Mouse (Mus musculus): Measurements from ENCODE around the gene Slc2a1. TPM values are rescaled to one million over a fixed set of nuclear protein-coding genes. Genes with fewer than 3 reads are reported as not detected.
A peak's percentile ranks its signal among the peaks of the same experiment; 100 is the strongest.

Gene Slc2a1
- polyA plus RNA-seq, 1 experiment from 2014 or later = 94.4 TPM

DNA sequence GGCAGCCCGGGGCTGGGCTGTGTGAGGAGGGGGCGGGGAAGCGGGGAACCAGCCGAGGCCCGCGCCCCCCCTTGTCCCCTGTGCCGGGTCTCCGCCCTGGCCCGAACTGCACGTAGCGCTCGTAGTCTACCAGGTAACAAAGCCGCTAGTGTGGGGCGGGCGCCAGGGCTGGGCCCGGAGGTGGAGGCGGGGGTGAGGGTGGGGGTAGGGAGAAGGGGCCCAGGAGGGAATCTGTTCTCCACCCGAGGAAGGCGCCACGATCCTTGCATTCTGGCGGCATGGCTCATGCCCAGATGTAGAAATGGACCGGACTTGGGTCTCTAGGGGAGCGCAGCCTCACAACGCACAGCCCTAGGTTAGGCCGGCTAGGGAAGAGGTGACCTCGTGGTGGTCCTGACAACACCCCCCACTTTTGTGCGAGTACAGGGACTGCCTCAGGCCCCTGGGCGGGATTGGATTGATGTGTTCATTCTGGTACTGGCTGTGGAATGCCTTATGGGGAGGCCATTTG is 35.5 kb upstream of the Slc2a1 start:
- Histone ChIP-seq H3K9ac (replicated peaks; ENCODE audit: low read length) (no peak overlapping the region; the same call in 1 of the 2 replicates), H3K27me3 (ENCODE audit: control insufficient read depth, insufficient read depth, low read length) (peaks cover 15% of the 10 kb centered on the region; the same call in 1 of the 2 replicates), H3K4me3 (replicated peaks; ENCODE audit: low read depth, low read length) (peak overlapping the region; percentile 19), H3K4me2 (ENCODE audit: low read length) (peak overlapping the region; percentile 48), H3K4me1 (ENCODE audit: control insufficient read depth, insufficient read depth, low read length) (peaks cover 15% of the 10 kb centered on the region), H3K9me3 (ENCODE audit: control insufficient read depth, low read length) (no peaks in the 10 kb centered on the region), H3K27ac (replicated peaks; ENCODE audit: low read depth, low read length) (no peak overlapping the region), H3K36me3 (ENCODE audit: control insufficient read depth, insufficient read depth, low read length) (no peaks in the 10 kb centered on the region)
- ATAC-seq (ENCODE audit: low FRiP score, low TSS enrichment) (peak; percentile 35; the same call in 1 of the 2 replicates), DNase-seq (peak; percentile 23)
- 5% methylated on average over 28 of the region's 28 CpGs for WGBS

DNA sequence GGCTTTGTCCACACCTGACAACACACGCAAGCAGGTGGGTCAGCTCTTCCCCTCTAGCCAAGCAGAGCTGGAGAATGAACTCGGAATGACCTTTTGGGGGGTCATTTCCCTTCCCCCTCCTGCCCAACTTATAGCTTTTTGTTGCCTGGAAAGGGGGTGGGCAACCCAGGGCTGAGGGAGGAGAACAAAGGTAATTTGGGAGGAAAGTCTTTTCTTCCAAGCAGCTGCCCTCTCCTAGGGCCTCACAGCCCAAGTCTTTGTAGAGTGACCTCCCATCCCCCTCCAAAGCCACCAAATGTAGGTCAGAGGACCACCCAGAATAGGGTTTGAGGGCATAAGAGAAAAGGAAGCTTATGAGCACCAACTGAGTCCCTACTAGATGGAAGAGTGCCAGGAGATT is 34.9 kb upstream of the Slc2a1 start:
- Histone ChIP-seq H3K27me3 (ENCODE audit: control insufficient read depth, insufficient read depth, low read length) (peaks cover 15% of the 10 kb centered on the region; the same call in 1 of the 2 replicates), H3K36me3 (ENCODE audit: control insufficient read depth, insufficient read depth, low read length) (no peaks in the 10 kb centered on the region), H3K9me3 (ENCODE audit: control insufficient read depth, low read length) (no peaks in the 10 kb centered on the region), H3K27ac (replicated peaks; ENCODE audit: low read depth, low read length) (no peak overlapping the region), H3K9ac (replicated peaks; ENCODE audit: low read length) (no peak overlapping the region), H3K4me1 (ENCODE audit: control insufficient read depth, insufficient read depth, low read length) (peaks cover 15% of the 10 kb centered on the region), H3K4me3 (replicated peaks; ENCODE audit: low read depth, low read length) (no peak overlapping the region), H3K4me2 (ENCODE audit: low read length) (no peak overlapping the region)
- 26% methylated on average over 2 of the region's 2 CpGs for WGBS
- DNase-seq (no peak), ATAC-seq (ENCODE audit: low FRiP score, low TSS enrichment) (no peak)

DNA sequence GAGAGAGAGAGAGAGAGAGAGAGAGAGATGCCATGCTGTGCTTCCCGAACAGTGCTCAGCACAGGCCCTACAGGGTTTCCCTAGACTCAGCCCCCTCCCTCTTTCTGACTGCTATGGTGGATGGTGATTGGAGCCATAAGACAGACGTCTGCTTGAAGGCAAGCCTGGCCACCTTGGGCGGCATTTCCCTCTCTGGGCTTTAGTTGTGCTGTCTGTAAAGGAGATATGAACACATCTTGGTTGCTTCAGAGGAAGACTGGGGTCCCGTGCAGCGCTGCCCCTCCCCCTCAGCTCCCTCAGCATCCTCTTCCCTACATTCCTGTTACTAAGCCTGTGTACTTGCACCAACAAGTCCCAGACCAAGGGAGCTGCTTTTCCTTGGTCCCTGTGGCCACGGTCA is 33.9 kb upstream of the Slc2a1 start:
- H3K9ac ChIP-seq (replicated peaks; ENCODE audit: low read length) = no peak overlapping the region
- ATAC-seq (ENCODE audit: low FRiP score, low TSS enrichment) = no peak
- no peak overlapping the region for H3K27ac ChIP-seq (replicated peaks; ENCODE audit: low read depth, low read length)
- H3K4me3 ChIP-seq (replicated peaks; ENCODE audit: low read depth, low read length) = no peak overlapping the region
- no peaks in the 10 kb centered on the region for H3K9me3 ChIP-seq (ENCODE audit: control insufficient read depth, low read length)
- no peaks in the 10 kb centered on the region for H3K36me3 ChIP-seq (ENCODE audit: control insufficient read depth, insufficient read depth, low read length)
- peaks cover 15% of the 10 kb centered on the region for H3K4me1 ChIP-seq (ENCODE audit: control insufficient read depth, insufficient read depth, low read length)
- DNase-seq = no peak
- H3K27me3 ChIP-seq (ENCODE audit: control insufficient read depth, insufficient read depth, low read length) = peaks cover 15% of the 10 kb centered on the region; the same call in 1 of the 2 replicates
- WGBS = 16% methylated on average over 6 of the region's 6 CpGs
- no peak overlapping the region for H3K4me2 ChIP-seq (ENCODE audit: low read length)

DNA sequence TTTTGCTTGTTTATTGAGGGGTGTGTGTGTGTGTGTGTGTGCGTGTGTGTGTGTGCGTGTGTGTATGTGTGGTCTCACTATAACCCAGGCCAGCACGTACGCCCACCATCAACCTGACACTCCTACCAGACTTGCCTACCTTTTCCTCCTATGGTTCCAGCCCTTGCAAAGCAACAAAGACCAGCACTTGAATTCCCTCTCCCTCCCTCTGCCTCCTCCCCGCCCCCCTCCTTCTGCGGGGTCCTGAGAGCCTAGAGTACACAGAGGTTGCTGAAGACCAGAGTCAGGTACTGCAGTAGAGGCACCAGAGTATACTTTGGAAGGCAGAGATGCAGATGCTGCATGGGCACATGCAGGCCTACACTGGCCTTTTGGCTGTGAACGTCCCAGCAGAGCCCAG is 33.2 kb upstream of the Slc2a1 start:
- no peak overlapping the region for H3K4me2 ChIP-seq (ENCODE audit: low read length)
- no peak overlapping the region for H3K4me3 ChIP-seq (replicated peaks; ENCODE audit: low read depth, low read length)
- H3K9me3 ChIP-seq (ENCODE audit: control insufficient read depth, low read length) = no peaks in the 10 kb centered on the region
- DNase-seq (no peak), ATAC-seq (ENCODE audit: low FRiP score, low TSS enrichment) (no peak)
- H3K9ac ChIP-seq (replicated peaks; ENCODE audit: low read length) = no peak overlapping the region
- H3K27me3 ChIP-seq (ENCODE audit: control insufficient read depth, insufficient read depth, low read length) = peaks cover 15% of the 10 kb centered on the region; the same call in 1 of the 2 replicates
- peaks cover 15% of the 10 kb centered on the region for H3K4me1 ChIP-seq (ENCODE audit: control insufficient read depth, insufficient read depth, low read length)
- no peaks in the 10 kb centered on the region for H3K36me3 ChIP-seq (ENCODE audit: control insufficient read depth, insufficient read depth, low read length)
- 38% methylated on average over 7 of the region's 7 CpGs for WGBS
- no peak overlapping the region for H3K27ac ChIP-seq (replicated peaks; ENCODE audit: low read depth, low read length)

DNA sequence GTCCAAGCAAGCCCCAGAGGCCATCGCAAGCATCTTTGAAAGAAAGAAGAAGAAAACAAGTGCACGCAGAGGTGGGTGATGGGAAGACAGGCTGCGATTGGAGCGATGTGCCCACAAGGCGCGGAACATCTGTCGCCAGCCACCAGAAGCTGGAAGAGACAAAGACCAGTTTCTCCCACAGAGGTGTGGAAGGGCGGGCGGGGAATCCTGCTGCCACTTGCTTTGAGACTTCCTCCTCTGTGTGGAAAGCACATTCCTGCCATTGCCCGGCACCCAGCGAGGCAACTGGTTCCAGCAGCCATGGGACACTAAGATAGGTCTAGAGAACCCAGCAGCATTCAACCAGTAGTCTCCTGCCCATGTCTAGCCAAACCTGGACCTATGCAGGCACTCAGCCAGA is 32.2 kb upstream of the Slc2a1 start:
- ATAC-seq (ENCODE audit: low FRiP score, low TSS enrichment) (no peak), DNase-seq (no peak)
- H3K4me2 ChIP-seq (ENCODE audit: low read length) = no peak overlapping the region
- H3K27me3 ChIP-seq (ENCODE audit: control insufficient read depth, insufficient read depth, low read length) = peaks cover 15% of the 10 kb centered on the region; the same call in 1 of the 2 replicates
- WGBS = 87% methylated on average over 11 of the region's 11 CpGs
- H3K9me3 ChIP-seq (ENCODE audit: control insufficient read depth, low read length) = no peaks in the 10 kb centered on the region
- H3K9ac ChIP-seq (replicated peaks; ENCODE audit: low read length) = no peak overlapping the region
- no peak overlapping the region for H3K4me3 ChIP-seq (replicated peaks; ENCODE audit: low read depth, low read length)
- no peaks in the 10 kb centered on the region for H3K36me3 ChIP-seq (ENCODE audit: control insufficient read depth, insufficient read depth, low read length)
- peaks cover 14% of the 10 kb centered on the region for H3K4me1 ChIP-seq (ENCODE audit: control insufficient read depth, insufficient read depth, low read length)
- no peak overlapping the region for H3K27ac ChIP-seq (replicated peaks; ENCODE audit: low read depth, low read length)

DNA sequence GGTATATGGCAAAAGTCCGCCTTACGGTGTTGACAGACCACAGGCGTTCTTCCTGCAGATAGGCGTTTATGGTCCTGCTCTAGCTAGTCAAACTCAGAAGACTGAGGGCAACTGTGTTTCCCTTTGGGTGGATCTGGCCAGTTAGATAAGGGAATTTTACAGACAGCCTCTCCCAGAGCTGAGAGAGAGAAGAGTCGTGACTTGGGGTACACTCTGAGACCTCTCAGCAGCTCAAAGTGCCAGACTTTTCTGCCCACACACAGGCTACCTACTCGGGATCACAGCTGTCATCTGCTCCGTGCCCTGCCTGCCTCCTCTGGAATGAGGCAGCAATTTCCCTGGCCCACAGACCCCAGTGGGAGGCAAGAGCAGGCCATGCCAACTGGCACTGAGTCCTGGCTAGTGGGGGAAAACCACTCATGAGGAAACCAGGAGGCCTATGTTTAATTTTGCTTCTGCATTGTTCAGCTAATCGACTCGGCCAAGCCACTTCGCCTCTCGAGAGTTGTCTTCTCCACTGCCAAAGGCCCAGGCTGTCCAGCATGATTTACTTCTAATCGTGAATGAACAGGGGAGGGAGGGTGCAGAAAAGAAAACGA is 31.3 kb upstream of the Slc2a1 start:
- WGBS = 67% methylated on average over 13 of the region's 13 CpGs
- ATAC-seq (ENCODE audit: low FRiP score, low TSS enrichment) = no peak
- H3K27me3 ChIP-seq (ENCODE audit: control insufficient read depth, insufficient read depth, low read length) = peaks cover 9% of the 10 kb centered on the region; the same call in 1 of the 2 replicates
- no peak overlapping the region for H3K4me3 ChIP-seq (replicated peaks; ENCODE audit: low read depth, low read length)
- H3K36me3 ChIP-seq (ENCODE audit: control insufficient read depth, insufficient read depth, low read length) = no peaks in the 10 kb centered on the region
- no peaks in the 10 kb centered on the region for H3K9me3 ChIP-seq (ENCODE audit: control insufficient read depth, low read length)
- H3K9ac ChIP-seq (replicated peaks; ENCODE audit: low read length) = no peak overlapping the region
- peaks cover 6% of the 10 kb centered on the region; the same call in 1 of the 2 replicates for H3K4me1 ChIP-seq (ENCODE audit: control insufficient read depth, insufficient read depth, low read length)
- no peak overlapping the region for H3K27ac ChIP-seq (replicated peaks; ENCODE audit: low read depth, low read length)
- no peak overlapping the region for H3K4me2 ChIP-seq (ENCODE audit: low read length)
- peak; percentile 46 for DNase-seq

DNA sequence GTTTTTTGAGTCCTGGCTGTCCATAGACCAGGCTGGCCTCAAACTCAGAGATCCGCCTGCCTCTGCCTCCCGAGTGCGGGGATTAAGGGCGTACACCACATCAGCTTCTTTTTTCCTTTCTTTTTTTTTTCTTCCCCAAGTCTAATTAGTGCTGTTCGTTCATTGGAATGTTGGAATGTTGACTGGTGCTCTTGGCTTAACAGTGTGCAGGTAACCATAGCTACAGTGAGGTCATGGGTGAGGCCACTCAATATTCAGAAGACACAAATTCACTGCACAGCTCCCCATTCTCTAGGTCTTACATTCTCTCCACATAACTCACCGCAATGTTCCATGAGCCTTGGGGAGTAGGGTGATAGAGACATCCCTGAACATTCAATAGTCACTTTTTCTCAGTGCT is 28.6 kb upstream of the Slc2a1 start:
- no peaks in the 10 kb centered on the region for H3K36me3 ChIP-seq (ENCODE audit: control insufficient read depth, insufficient read depth, low read length)
- H3K9ac ChIP-seq (replicated peaks; ENCODE audit: low read length) = no peak overlapping the region
- no peak overlapping the region for H3K4me3 ChIP-seq (replicated peaks; ENCODE audit: low read depth, low read length)
- no peaks in the 10 kb centered on the region for H3K9me3 ChIP-seq (ENCODE audit: control insufficient read depth, low read length)
- H3K4me2 ChIP-seq (ENCODE audit: low read length) = no peak overlapping the region
- WGBS = 93% methylated on average over 6 of the region's 6 CpGs
- ATAC-seq (ENCODE audit: low FRiP score, low TSS enrichment) (no peak), DNase-seq (no peak)
- H3K27ac ChIP-seq (replicated peaks; ENCODE audit: low read depth, low read length) = no peak overlapping the region
- H3K4me1 ChIP-seq (ENCODE audit: control insufficient read depth, insufficient read depth, low read length) = no peaks in the 10 kb centered on the region
- no peaks in the 10 kb centered on the region for H3K27me3 ChIP-seq (ENCODE audit: control insufficient read depth, insufficient read depth, low read length)

DNA sequence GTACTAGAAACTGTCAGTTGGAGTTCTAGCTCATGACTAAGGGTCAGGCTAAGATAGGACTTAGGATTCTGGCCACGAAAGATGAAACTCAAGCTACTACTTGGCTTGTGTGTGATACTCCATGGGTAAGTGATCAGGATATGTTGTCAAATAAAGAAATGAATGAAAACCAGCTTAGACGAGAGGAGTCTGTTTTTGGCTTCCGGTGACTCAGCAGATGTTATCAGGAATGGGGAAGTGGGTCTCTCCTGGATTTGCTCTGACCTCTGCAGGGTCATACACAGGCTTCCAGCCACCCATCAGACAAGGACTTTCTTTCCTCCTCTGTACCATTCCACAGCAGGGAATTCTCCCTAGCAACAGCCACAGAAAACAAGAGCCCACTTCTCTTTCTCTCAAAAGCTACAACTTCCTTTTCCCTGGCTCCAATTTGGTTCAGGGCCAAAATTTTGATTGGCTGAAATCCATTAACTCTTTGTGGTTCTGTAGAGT is 25.7 kb upstream of the Slc2a1 start:
- peak; percentile 56 for DNase-seq
- Histone ChIP-seq H3K9me3 (ENCODE audit: control insufficient read depth, low read length) (no peaks in the 10 kb centered on the region), H3K4me2 (ENCODE audit: low read length) (no peak overlapping the region), H3K4me1 (ENCODE audit: control insufficient read depth, insufficient read depth, low read length) (no peaks in the 10 kb centered on the region), H3K9ac (replicated peaks; ENCODE audit: low read length) (no peak overlapping the region), H3K4me3 (replicated peaks; ENCODE audit: low read depth, low read length) (no peak overlapping the region), H3K36me3 (ENCODE audit: control insufficient read depth, insufficient read depth, low read length) (no peaks in the 10 kb centered on the region), H3K27me3 (ENCODE audit: control insufficient read depth, insufficient read depth, low read length) (no peaks in the 10 kb centered on the region), H3K27ac (replicated peaks; ENCODE audit: low read depth, low read length) (no peak overlapping the region)
- ATAC-seq (ENCODE audit: low FRiP score, low TSS enrichment) = no peak
- WGBS = 74% methylated on average over 3 of the region's 3 CpGs

DNA sequence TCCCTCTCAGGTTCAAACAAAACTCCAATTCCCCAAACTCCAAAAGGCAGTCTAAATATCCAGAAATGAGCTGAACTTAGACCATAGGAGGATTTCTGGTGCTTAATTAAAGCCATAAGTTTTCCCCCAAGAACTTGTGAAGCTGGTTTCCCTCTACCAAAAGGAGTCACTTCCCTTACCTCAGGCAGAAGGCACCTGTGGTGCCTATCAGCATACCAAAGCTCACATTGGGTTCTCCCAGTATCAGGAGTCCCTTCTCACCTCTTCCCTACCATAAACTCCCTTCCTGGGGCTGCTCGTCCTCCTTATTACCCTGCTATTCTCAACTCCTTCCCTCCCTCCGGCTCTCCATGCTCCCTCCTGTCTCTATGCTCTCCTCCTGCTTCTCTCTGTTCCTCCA is 20.1 kb upstream of the Slc2a1 start:
- Histone ChIP-seq H3K9me3 (ENCODE audit: control insufficient read depth, low read length) (no peaks in the 10 kb centered on the region), H3K4me2 (ENCODE audit: low read length) (no peak overlapping the region), H3K36me3 (ENCODE audit: control insufficient read depth, insufficient read depth, low read length) (no peaks in the 10 kb centered on the region), H3K4me3 (replicated peaks; ENCODE audit: low read depth, low read length) (no peak overlapping the region), H3K4me1 (ENCODE audit: control insufficient read depth, insufficient read depth, low read length) (no peaks in the 10 kb centered on the region), H3K27ac (replicated peaks; ENCODE audit: low read depth, low read length) (no peak overlapping the region), H3K9ac (replicated peaks; ENCODE audit: low read length) (no peak overlapping the region), H3K27me3 (ENCODE audit: control insufficient read depth, insufficient read depth, low read length) (no peaks in the 10 kb centered on the region)
- DNase-seq = no peak
- 64% methylated on average over 2 of the region's 2 CpGs for WGBS
- no peak for ATAC-seq (ENCODE audit: low FRiP score, low TSS enrichment)

Measured in midbrain, embryonic 14.5 days (tissue).